Mouse (Mus musculus) lung, adult 2 months (tissue): ENCODE results near the gene Prkcsh.

Experiments
- CTCF ChIP-seq: fragments of 200-500 bp; IDR thresholded peaks from 2 replicates; pipeline ENCODE4 v1.5.1; 2011; ENCODE audit warnings: mild to moderate bottlenecking, low read length, control low read depth; ENCODE audit not compliant: insufficient read depth
- POLR2A ChIP-seq: fragments of 200-500 bp; IDR thresholded peaks from 2 replicates; pipeline ENCODE4 v1.6.1; 2011; ENCODE audit warnings: low read depth, mild to moderate bottlenecking, control low read depth, low read length, borderline replicate concordance; ENCODE audit errors: extremely low read depth

GRCm38 (mm10) chr9:22057031-22057517, 54.5 kb downstream of the Prkcsh start:
- TF ChIP-seq CTCF, result no peak
- TF ChIP-seq POLR2A, result no peak
